Comparison of ENCODE assay signal across 8 mouse cellular contexts in genomic region chr1:193189151-193189621, GRCm38 (mm10). TPM values are rescaled to one million over a fixed set of nuclear protein-coding genes. Genes with fewer than 3 reads are reported as not detected.
DNase-seq lines count a peak whose midpoint lies in the region; ATAC-seq lines count a peak whose summit lies in the region.

No protein-coding gene starts in this region.

- H3K27me3 ChIP-seq in embryonic facial prominence, embryonic 12.5 days, result no peaks in the 10 kb centered on the region
- H3K27me3 ChIP-seq in heart, embryonic 11.5 days (ENCODE audit: control insufficient read depth, insufficient read depth, low read length), result no peaks in the 10 kb centered on the region
- no peaks in the 10 kb centered on the region for H3K27me3 ChIP-seq in midbrain, embryonic 12.5 days

- no peaks in the 10 kb centered on the region for H3K9me3 ChIP-seq in embryonic facial prominence, embryonic 12.5 days
- no peaks in the 10 kb centered on the region for H3K9me3 ChIP-seq in heart, embryonic 11.5 days (replicated peaks; ENCODE audit: control insufficient read depth, low read length)
- H3K9me3 ChIP-seq in midbrain, embryonic 12.5 days, result no peaks in the 10 kb centered on the region

- WGBS in embryonic facial prominence, embryonic 12.5 days, result 12% methylated on average over 9 of the region's 9 CpGs
- WGBS in heart, embryonic 11.5 days (ENCODE audit: insufficient replicate concordance), result 23% methylated on average over 9 of the region's 9 CpGs
- 30% methylated on average over 9 of the region's 9 CpGs for WGBS in midbrain, embryonic 12.5 days

- peak overlapping the region; percentile 87 for H3K27ac ChIP-seq in embryonic facial prominence, embryonic 12.5 days
- H3K27ac ChIP-seq in heart, embryonic 11.5 days (ENCODE audit: low read depth, low read length), result peak overlapping the region; percentile 82
- H3K27ac ChIP-seq in midbrain, embryonic 12.5 days (replicated peaks), result peak overlapping the region; percentile 58

- peak overlapping the region; percentile 16; the same call in 1 of the 2 replicates for H3K4me2 ChIP-seq in embryonic facial prominence, embryonic 12.5 days (replicated peaks)
- no peak overlapping the region for H3K4me2 ChIP-seq in heart, embryonic 11.5 days
- no peak overlapping the region for H3K4me2 ChIP-seq in midbrain, embryonic 12.5 days (replicated peaks)

- no peaks in the 10 kb centered on the region for H3K36me3 ChIP-seq in embryonic facial prominence, embryonic 12.5 days
- no peaks in the 10 kb centered on the region for H3K36me3 ChIP-seq in heart, embryonic 11.5 days (ENCODE audit: control insufficient read depth, insufficient read depth, low read length)
- H3K36me3 ChIP-seq in midbrain, embryonic 12.5 days, result no peaks in the 10 kb centered on the region

- no peak overlapping the region for H3K4me3 ChIP-seq in embryonic facial prominence, embryonic 12.5 days
- no peak overlapping the region for H3K4me3 ChIP-seq in heart, embryonic 11.5 days (ENCODE audit: low read depth, low read length)
- H3K4me3 ChIP-seq in midbrain, embryonic 12.5 days, result no peak overlapping the region

- H3K4me1 ChIP-seq in embryonic facial prominence, embryonic 12.5 days, result peaks cover 26% of the 10 kb centered on the region
- peaks cover 22% of the 10 kb centered on the region for H3K4me1 ChIP-seq in heart, embryonic 11.5 days (ENCODE audit: control insufficient read depth, insufficient read depth, low read length)
- H3K4me1 ChIP-seq in midbrain, embryonic 12.5 days, result peaks cover 11% of the 10 kb centered on the region

- peak; percentile 92 for ATAC-seq in embryonic facial prominence, embryonic 12.5 days (ENCODE audit: insufficient number of reproducible peaks, insufficient read depth, low FRiP score, low TSS enrichment)
- ATAC-seq in heart, embryonic 11.5 days (replicated peaks; ENCODE audit: insufficient number of reproducible peaks, low FRiP score, low TSS enrichment), result peak; percentile 88
- ATAC-seq in midbrain, embryonic 12.5 days (ENCODE audit: low FRiP score, low read depth), result peak; percentile 94
- ATAC-seq in cerebellum, adult (ENCODE audit: insufficient number of reproducible peaks, low FRiP score, low TSS enrichment), result no peak

- peak; percentile 61 to 67 for DNase-seq in spleen, adult 18-20 months
- no peak for DNase-seq in spleen, adult 12 weeks (ENCODE audit: low spot score)
- peak; percentile 41 to 59 for DNase-seq in kidney, postnatal 25 days
- peak; percentile 35 for DNase-seq in telencephalon, adult 2 months (ENCODE audit: low read depth, low spot score)

- no peak overlapping the region for H3K9ac ChIP-seq in embryonic facial prominence, embryonic 12.5 days
- H3K9ac ChIP-seq in heart, embryonic 11.5 days (ENCODE audit: low read depth, low read length), result peak overlapping the region; percentile 47; the same call in 1 of the 2 replicates
- H3K9ac ChIP-seq in midbrain, embryonic 12.5 days (replicated peaks), result no peak overlapping the region; the same call in 1 of the 2 replicates

RNA-seq across cellular contexts. Expression of gene Traf3ip3, which starts 12.3 kb away (rescaled TPM):
- polyA plus RNA-seq in embryonic facial prominence, embryonic 12.5 days (2016; fragmentation: Nextera tagmentation; extraction: Ambion mirVana), result 3.9 and 4.0 TPM in 2 replicates
- polyA plus RNA-seq in heart, embryonic 11.5 days (2014; fragmentation: Nextera tagmentation; extraction: Ambion mirVana), result 2.0 and 2.1 TPM in 2 replicates
- 2.1 and 2.2 TPM in 2 replicates for polyA plus RNA-seq in midbrain, embryonic 12.5 days (2016; fragmentation: Nextera tagmentation; extraction: Ambion mirVana)

RNA-seq across cellular contexts. Expression of gene Lamb3, which starts 18.3 kb away (rescaled TPM):
- 2.0 and 2.2 TPM in 2 replicates for polyA plus RNA-seq in embryonic facial prominence, embryonic 12.5 days (2016; fragmentation: Nextera tagmentation; extraction: Ambion mirVana)
- polyA plus RNA-seq in heart, embryonic 11.5 days (2014; fragmentation: Nextera tagmentation; extraction: Ambion mirVana), result 0.64 and 1.2 TPM in 2 replicates
- 0.27 and 0.56 TPM in 2 replicates for polyA plus RNA-seq in midbrain, embryonic 12.5 days (2016; fragmentation: Nextera tagmentation; extraction: Ambion mirVana)

RNA-seq across cellular contexts. Expression of gene A130010J15Rik, which starts 21.3 kb away (rescaled TPM):
- polyA plus RNA-seq in embryonic facial prominence, embryonic 12.5 days (2016; fragmentation: Nextera tagmentation; extraction: Ambion mirVana), result 16.3 and 18.1 TPM in 2 replicates
- 11.9 and 14.2 TPM in 2 replicates for polyA plus RNA-seq in heart, embryonic 11.5 days (2014; fragmentation: Nextera tagmentation; extraction: Ambion mirVana)
- polyA plus RNA-seq in midbrain, embryonic 12.5 days (2016; fragmentation: Nextera tagmentation; extraction: Ambion mirVana), result 15.1 and 16.6 TPM in 2 replicates

RNA-seq across cellular contexts. Expression of gene Irf6, which starts 36.3 kb away (rescaled TPM):
- 17.3 and 18.3 TPM in 2 replicates for polyA plus RNA-seq in embryonic facial prominence, embryonic 12.5 days (2016; fragmentation: Nextera tagmentation; extraction: Ambion mirVana)
- 3.2 and 3.6 TPM in 2 replicates for polyA plus RNA-seq in heart, embryonic 11.5 days (2014; fragmentation: Nextera tagmentation; extraction: Ambion mirVana)
- 1.3 and 2.2 TPM in 2 replicates for polyA plus RNA-seq in midbrain, embryonic 12.5 days (2016; fragmentation: Nextera tagmentation; extraction: Ambion mirVana)

RNA-seq across cellular contexts. Expression of gene Diexf, which starts 59.1 kb away (rescaled TPM):
- polyA plus RNA-seq in embryonic facial prominence, embryonic 12.5 days (2016; fragmentation: Nextera tagmentation; extraction: Ambion mirVana), result 9.0 and 10.4 TPM in 2 replicates
- 5.6 and 6.9 TPM in 2 replicates for polyA plus RNA-seq in heart, embryonic 11.5 days (2014; fragmentation: Nextera tagmentation; extraction: Ambion mirVana)
- 8.3 and 8.8 TPM in 2 replicates for polyA plus RNA-seq in midbrain, embryonic 12.5 days (2016; fragmentation: Nextera tagmentation; extraction: Ambion mirVana)
